Mouse (Mus musculus) gastrocnemius, adult 8-10 months (tissue): Measurements from ENCODE around the gene Gm21292. TPM values are rescaled to one million over a fixed set of nuclear protein-coding genes. Genes with fewer than 3 reads are reported as not detected.
"Not testable (repeated sequence)": the region's sequence is repeated elsewhere in the genome, so short reads cannot be mapped to it uniquely, and the experiment has no call there.

Source experiments
- DNase-seq, 2 experiments: peaks; one replicate each; pipeline ENCODE4 v3.0.0; 2022; ENCODE audit warnings: low spot score in 2 of 2
- total RNA-seq, 4 experiments: library from RNA; stranded (reverse); gene quantifications; 2 replicates each; pipeline ENCODE4 v1.2.4; 2022

The Gm21292 gene
- total RNA-seq, result not detected

- DNase-seq, result not testable (repeated sequence)
These were observed at the start of gene Gm21292 for GRCm38 (mm10) chrY:9133824-9134223. Gm21292 (minus strand) TSS chrY:9133924.

Other genes with a start within 250 kb of the Gm21292 start
- not detected for gene Gm21721, start 68.3 kb upstream of the Gm21292 start, total RNA-seq
- not detected for gene Gm21812, start 213.3 kb upstream of the Gm21292 start, total RNA-seq